Mouse (Mus musculus) lung, adult 2 months (tissue): ENCODE results near the gene Gata1.

Experiments used
- CTCF ChIP-seq: fragments of 200-500 bp; IDR thresholded peaks from 2 replicates; pipeline ENCODE4 v1.5.1; 2011; ENCODE audit warnings: mild to moderate bottlenecking, low read length, control low read depth; ENCODE audit not compliant: insufficient read depth
- POLR2A ChIP-seq: fragments of 200-500 bp; IDR thresholded peaks from 2 replicates; pipeline ENCODE4 v1.6.1; 2011; ENCODE audit warnings: low read depth, mild to moderate bottlenecking, control low read depth, low read length, borderline replicate concordance; ENCODE audit errors: extremely low read depth

- no peak for TF ChIP-seq POLR2A
- TF ChIP-seq CTCF, result no peak
Measured at GRCm38 (mm10) chrX:7981368-7981767, 3.5 kb upstream of the Gata1 start.
